Comparison of ENCODE assay signal across 10 mouse cellular contexts in the genomic region with DNA sequence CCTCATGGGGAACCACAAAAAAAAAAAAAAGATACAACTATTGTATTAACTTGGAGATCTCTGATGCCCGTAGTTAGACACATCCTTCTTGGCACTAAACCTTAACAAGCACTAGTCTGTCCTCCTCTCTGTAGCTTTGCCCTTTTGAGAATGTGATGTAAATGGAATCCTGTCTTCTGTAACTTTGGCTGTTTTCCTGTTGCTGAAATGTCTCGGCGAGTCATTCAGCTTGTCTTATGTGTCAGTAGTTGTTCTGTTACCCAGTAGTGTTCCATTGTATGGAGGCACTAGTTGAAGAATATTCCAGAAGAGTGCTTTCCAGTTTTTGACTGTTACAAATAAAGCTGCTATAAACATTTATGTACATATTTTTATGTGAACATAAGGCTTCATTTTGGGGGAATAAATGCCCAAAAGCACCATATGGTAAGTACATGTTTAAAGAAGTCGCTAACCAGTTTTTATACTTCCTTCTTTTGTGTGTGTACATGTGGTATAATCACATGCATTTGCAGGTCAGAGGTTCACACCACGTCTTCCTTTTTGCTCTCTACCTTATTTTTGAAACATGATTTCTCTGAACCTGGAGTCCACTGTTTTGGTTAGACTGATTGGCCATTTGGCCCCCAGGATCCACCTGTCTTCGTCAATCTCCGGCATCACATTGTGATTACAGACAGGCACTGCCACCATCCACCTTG.
"Had no signal": no experiment of that assay in that cellular context is flagged by ENCODE, and none has a peak within 500 bp of the region (broad histone marks: within the 10 kb centered on the region; RNA-seq: fewer than 3 reads in every experiment).

No protein-coding gene starts in this region.

- ATAC-seq: liver, postnatal 0 days; midbrain, embryonic 13.5 days had no signal

- DNase-seq: kidney, adult 2 months; kidney, postnatal 25 days; liver; liver, embryonic 13.5 days; liver, postnatal 0 days; lung, postnatal 14 days; right cerebral cortex, postnatal 4 days; spleen, adult 18-20 months; thymus, postnatal 36 days had no signal
